Mouse (Mus musculus): Measurements from ENCODE around the gene Ece1. TPM values are rescaled to one million over a fixed set of nuclear protein-coding genes. Genes with fewer than 3 reads are reported as not detected.

The Ece1 gene
- total RNA-seq, 2 experiments from 2014 or later, result 70.5 to 72.2 TPM

DNA sequence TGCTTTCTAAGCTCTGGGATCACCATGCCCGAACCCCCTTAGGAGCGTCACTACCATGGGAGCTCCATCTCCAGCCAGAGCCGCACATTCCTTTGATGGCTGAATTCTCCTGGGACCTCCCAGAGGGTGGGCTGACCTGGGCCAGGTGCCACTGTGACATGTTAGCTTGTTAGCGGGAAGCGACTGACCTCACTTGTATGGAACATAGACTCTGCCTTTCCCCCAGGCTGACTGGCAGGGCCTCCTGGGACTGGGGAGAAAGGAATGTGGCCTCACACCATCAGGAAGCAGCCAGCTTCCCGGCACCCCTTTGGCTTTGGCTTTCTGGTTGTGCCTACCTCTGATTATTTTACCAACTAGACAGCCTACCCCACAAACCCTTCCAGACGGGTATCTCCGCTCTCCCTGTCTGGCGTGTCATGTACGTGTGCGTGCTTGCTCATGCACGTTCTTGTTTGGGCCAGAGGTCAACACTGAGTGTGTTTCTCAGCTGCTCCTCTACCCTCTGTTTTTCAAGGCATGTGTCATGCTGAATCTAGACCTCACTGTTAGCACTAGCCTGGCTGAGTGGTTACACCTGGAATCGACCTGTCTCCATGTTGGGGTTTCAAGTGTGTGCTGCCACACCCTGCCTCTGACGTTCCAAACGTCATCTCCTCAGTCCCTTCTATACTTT lies 67.4 kb downstream of the Ece1 start:
- no peak for DNase-seq (ENCODE audit: low spot score in 2 of 2)
- intact Hi-C loops (cut with DNase I), result no loop called here

DNA sequence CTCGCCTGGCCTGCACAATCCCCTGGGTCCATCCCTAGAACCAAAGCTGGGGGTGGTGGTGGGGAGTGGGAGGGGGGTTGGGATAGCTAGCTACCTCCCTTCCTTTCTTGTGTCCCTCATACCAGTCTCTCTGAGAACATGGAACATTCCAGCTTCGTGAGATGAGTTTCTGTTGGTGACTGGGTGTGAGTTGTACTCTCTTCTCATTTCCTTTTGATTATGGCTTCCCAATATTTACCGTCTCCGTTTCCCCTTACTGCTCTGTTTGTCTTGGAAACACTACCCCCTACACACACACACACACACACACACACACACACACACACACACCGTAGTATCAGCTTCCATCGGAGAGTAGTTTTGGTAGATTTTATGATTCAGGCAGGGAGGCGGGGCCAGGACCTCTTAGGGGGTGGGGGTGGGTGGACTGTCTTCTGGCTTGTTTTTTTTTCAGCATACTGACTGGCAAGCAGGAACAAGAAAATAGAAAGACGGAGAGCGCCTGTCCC lies 68.5 kb downstream of the Ece1 start:
- intact Hi-C loops (cut with DNase I), result no loop called here
- DNase-seq (ENCODE audit: low spot score in 2 of 2), result no peak

DNA sequence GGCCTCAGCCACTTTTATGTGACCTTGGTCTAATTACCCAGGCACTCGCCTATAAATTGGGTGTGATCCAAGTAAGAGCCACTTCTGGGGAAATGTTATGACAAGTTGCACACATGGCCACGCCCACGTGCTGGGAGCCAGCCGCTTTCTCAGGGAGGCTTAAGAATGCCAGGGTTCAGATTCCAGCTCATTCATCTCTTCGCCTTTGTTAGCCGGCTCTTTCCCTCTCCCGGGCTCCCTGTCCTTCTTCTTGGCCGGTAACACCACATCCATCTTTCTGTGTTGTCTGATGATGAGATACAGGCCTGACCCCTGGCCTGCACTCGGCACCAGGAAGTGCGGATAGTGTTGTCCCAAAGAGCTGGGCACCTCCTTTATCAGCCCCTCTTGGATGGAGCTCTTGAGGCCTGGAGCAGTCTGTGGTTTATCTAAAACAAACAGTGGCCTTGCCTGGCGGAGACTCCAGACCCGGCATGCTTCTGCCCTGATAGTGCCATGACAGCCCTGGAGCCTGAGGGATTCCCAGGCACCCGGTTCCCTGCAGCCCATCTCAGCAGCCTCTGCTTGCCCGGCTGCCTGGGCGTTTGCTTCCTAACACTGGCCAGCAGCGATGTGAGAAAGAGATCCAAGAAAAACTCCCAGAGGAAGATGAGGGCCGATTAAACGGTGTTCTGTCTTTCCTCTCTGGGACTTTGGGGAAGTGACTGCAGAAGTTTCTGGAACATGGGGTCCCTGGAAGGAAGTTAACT lies 69.1 kb downstream of the Ece1 start:
- intact Hi-C loops (cut with DNase I), result no loop called here
- DNase-seq (ENCODE audit: low spot score in 2 of 2), result peak; percentile 37 to 49

DNA sequence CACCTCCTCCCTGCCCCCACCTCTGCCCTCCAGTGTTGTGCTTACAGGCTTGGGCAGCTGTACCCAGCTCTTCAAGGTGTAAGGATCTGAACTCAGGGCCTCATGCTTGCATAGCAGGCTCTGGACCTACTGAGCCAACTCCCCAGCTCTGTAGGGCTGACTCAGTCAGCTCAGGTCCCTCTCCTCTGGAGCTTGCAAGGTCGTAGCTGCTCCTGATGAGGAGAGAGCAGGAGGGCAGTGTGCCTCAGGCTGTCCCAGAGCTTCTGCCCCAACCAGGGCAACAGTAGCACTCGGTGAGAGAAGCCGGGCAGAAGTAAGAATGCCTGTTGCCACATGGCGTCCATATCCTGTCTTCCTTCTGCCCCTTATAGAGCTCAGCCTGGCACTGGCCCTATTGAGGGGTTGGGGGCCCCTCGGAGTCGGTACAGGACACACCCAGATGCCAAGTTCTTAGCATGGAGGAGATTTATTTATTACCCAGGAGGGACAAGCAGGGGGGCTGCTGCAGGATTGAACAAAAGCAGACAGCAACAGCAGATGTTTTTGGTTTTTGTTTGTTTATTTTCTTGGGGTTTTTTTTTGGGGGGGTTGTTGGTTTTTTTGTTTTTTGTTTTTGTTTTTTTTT lies 70.6 kb downstream of the Ece1 start:
- DNase-seq (ENCODE audit: low spot score in 2 of 2), result no peak
- intact Hi-C loops (cut with DNase I), result no loop called here

DNA sequence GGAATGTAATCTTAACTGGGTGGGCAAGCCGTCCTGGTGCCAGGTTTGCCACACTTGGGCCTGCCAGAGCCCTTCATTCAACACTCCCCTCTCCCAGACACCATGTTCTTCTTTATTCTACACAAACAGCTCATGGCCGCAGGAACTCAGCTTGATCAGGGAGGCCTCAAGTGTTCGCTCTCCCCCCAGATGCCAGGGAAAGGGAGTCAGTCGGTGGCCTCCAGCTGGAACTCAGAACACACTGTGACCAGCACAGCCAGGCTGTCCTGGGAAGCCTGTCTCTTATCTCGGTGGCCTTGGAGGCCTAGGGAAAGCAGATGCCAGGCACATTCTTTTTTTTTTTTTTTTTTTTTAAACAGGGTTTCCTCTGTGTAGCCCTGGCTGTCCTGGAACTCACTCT lies 71.3 kb downstream of the Ece1 start:
- DNase-seq (ENCODE audit: low spot score in 2 of 2), result no peak
- intact Hi-C loops (cut with DNase I), result no loop called here

DNA sequence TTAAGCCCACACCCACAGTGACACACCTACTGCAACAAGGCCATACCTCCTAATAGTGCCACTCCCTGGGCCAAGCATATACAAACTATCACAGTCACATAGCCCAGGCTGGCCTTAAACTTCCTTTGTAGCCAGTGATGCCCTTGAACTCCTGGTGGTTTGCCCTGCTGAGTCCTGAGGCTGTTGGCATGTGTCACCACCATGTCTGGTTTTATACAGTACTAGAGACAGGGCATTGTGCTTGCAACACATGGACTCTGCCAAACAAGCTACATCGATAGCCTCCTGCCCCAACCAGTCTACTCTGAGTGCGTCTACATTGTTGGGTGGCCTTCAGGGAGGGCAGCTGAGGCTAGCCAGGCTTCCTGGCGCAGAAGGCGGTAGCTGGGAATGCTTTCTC lies 74.1 kb downstream of the Ece1 start:
- no peak for DNase-seq (ENCODE audit: low spot score in 2 of 2)
- intact Hi-C loops (cut with DNase I), result no loop called here

DNA sequence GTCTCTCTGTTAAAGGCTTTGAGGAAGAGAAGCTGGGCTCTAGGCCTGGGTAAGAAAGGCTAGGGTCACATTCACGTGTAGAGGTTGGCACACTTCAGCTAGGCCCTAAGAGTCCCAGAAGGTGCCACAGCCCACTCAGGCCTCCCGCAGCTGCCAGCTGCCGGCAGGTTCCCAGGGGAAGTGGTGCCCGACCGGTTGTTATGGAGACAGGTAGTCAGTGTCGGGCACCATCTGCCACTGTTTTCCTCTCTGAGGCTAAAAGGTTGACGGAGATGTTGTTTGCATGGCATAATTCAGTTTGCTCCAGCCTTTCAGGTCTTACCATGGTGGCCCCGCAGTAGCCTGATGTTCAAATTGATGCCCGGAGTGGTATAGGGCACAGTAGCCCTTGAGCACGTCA lies 78.0 kb downstream of the Ece1 start:
- intact Hi-C loops (cut with DNase I), result loop anchor here (5.0 kb wide), 1 partner anchor 208 kb away; no protein-coding TSS in a partner anchor
- DNase-seq (ENCODE audit: low spot score in 2 of 2), result peak in 1 of 2 experiments; percentile 32

DNA sequence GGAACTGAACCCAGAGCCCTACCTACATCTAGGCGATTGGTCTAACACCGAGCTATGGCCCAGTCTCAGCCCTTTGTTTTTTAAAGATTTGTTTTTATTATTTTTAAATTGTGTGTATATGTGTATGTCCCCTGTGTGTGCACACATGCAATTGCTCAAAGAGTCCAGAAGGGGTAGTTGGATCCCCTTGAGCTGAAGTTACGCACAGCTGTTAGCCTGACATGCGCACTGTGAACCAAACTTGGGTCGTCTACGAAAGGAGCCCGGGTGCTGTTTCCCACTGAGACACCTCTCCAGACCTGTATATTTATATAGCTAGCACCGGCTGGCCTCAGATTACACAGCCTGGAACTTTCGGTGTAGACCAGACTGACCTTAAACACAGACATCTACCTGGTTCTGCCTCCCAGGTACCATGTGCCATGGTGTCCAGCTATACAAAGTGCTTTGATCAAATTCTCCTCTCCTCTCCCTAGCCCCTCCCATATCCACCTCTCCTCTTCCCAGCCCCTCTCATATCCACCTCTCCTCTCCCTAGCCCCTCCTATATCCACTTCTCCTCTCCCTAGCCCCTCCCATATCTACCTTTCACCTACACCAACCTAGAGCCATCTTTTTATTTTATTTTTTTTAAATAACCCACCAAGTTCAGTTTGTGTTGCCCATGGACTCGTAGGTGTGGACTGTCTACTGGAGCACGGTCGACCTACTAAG lies 79.3 kb downstream of the Ece1 start:
- intact Hi-C loops (cut with DNase I), result loop anchor here (5.0 kb wide), 1 partner anchor 209 kb away; no protein-coding TSS in a partner anchor
- no peak for DNase-seq (ENCODE audit: low spot score in 2 of 2)

DNA sequence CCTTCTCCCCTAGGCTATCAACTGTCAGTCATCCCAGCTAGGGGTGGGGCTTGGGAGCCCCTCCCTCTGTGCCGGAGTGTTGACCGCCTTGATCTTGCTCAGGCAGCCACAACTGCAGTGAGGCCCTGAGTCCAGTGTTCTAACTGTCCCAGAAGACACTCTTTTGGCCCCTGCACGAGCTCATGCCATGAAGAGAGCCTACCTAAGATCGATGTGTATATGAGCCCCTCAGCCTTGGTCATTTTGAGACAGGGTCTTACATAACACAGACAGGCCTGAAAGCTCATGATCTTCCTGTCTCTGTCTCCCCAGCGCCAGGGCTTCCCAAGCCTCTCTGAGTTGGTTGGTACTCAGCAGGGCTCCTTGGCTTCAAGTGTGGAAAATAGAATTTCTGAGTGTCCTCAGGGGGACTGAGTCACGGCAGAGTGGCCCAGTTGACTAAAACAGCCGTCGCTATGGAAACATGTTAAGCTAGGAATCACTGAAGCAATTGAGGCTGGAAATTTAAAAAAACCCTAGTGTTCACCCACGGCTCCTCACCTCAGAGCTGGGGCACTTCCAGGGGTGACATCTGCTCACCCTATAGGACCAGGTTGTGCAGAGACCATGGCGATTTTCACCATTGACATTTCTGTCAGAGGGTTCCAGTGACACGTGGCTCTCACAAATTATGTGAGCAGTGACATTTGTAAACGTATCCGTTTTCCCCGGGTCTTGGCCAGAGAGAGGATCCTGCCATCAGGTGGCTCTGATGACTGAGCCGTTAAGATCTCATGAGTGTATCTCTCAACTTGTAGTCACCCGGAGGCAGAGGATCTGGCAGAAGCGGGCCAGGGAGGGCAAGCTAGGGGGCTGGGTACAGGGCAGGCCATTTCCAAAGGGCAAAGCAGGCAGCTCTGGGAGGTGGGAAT lies 80.1 kb downstream of the Ece1 start:
- intact Hi-C loops (cut with DNase I), result loop anchor here (1.0 to 5.0 kb wide), 2 partner anchors 77 to 210 kb away; no protein-coding TSS in a partner anchor
- DNase-seq (ENCODE audit: low spot score in 2 of 2), result peak; percentile 53 to 89

DNA sequence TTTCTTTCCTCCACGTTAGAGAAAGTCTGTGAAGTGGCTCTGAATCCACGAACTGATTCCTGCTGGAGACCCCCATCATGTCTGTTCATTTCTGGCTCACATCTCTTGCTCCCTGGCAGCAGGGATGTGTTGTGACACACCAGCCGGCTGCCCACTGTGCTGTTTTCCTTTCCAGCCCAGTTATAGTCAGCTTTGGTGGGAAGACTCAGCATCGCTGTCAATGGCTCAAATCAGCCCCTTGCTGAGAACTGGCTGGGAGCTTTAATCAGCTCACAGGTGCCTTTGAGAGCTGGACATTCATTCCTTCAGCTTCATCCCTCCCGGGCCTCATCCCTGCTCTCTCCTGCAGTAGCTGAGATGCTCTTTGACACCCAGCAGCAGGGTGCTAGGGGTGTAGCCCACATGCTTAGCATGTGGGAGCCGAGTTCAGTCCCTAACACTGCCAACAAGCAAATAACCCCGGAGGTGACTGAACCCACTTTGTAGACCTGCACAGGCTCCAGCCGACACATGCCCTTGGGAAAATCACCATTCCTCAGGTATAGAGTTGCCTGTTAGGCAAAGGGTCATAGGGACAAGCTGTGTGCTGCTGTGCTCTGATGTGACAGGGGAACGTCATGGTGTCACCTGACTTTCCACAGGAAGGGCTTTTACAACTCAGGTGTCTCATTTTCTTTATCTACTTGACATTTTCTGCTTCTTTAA lies 80.9 kb downstream of the Ece1 start:
- peak in 1 of 2 experiments; percentile 74 for DNase-seq (ENCODE audit: low spot score in 2 of 2)
- intact Hi-C loops (cut with DNase I), result loop anchor here (1.0 to 5.0 kb wide), 2 partner anchors 78 to 211 kb away; no protein-coding TSS in a partner anchor

DNA sequence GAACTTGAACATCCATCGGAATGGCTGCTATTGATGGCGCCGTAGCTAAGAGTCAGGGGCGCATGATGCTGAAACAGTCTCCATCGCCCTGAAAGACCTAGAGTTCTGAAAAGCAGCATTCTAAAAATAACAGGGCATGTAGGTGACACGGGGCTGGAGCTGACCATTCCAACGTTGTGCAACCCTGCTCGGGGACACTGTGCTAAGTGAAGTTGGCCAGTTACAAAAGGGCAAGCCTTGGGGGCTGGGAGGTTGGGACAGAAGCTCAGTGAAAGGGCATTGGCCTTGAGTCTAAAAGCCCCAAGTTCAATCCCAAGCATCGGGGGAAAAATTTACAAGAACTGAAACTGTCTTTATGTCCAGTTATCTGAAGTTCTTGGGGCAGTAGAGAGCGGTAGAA lies 81.5 kb downstream of the Ece1 start:
- no peak for DNase-seq (ENCODE audit: low spot score in 2 of 2)
- intact Hi-C loops (cut with DNase I), result loop anchor here (5.0 kb wide), 1 partner anchor 211 kb away; no protein-coding TSS in a partner anchor

DNA sequence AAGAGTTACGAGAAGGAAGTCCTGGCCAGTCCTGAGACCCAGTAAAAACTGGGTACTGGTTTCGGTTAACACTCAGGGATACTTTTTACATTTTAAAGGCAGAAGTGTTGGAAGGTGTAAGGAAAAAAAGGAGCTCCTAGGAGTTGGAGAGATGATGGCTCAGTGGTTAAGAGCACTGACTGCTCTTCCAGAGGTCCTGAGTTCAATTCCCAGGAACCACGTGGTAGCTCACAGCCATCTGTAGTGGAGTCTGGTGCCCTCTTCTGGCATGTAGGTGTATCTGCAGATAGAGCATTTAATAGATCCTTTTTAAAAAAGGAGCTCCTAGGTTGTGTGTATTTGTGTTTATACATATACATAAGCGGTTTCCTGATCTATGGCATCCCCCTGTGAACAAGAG lies 83.3 kb downstream of the Ece1 start:
- DNase-seq (ENCODE audit: low spot score in 2 of 2), result no peak
- intact Hi-C loops (cut with DNase I), result no loop called here

DNA sequence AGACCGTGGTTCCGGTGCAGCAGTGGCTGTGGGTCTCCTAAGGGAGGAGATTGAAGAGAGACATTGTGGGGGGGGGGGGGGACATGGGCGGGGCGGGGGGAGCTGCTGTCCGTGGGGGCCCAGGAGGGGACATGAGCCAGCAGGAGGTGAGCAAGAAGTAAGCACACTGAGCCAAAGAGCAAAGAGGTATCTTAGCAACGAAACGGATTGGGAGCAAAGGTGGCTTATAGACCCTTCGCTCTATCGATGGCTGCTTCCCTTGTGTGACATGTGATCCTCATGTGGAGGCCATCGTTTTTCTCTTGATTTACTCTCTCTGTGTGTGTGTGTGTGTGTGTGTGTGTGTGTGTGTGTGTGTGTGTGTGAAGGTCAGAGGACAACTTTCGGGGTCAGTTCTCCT lies 84.4 kb downstream of the Ece1 start:
- intact Hi-C loops (cut with DNase I), result no loop called here

DNA sequence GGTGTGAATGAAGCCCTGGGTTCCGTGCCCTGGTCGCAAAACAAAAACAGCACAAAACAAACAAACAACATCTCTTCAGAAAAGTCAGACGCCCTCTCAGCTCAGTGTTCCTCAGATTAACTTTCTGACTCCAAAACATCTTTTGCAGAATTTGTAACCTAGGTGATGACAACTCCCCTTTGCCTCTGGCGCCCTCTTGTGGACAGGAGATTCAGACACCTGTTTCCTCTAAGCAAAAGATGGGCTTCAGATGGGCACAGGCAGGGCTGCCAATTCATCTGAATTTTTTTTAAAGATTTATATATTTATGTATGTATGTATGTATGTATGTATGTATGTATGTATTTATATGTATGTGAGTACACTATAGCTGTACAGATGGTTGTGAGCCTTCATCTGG lies 90.8 kb downstream of the Ece1 start:
- peak; percentile 68 to 81 for DNase-seq (ENCODE audit: low spot score in 2 of 2)
- intact Hi-C loops (cut with DNase I), result loop anchor here (10.0 kb wide), 1 partner anchor 278 kb away; no protein-coding TSS in a partner anchor

More for the DNA sequence above, 84.4 kb downstream of the Ece1 start:
- DNase-seq (ENCODE audit: low spot score in 2 of 2), result no peak

DNA sequence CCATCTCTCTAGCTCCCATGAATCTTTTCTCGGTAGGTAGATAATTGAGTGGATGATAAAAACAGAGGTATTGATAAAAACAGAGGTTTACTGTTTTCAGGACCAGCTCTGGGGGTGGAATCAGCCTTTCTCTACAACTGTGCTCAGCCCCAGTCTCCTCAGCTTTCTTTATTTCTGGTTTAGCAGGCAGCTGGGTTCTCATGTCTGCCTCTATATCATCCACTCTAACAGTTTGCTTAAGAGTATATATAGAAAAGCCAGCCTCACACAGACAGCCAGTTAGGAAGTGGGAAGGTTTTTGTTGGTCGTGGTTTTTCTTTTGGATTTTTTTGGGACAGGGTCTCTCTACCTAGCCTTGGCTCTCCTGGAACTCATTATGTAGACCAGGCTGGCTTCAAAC lies 92.1 kb downstream of the Ece1 start:
- DNase-seq (ENCODE audit: low spot score in 2 of 2), result peak in 1 of 2 experiments; percentile 57
- intact Hi-C loops (cut with DNase I), result loop anchor here (10.0 kb wide), 1 partner anchor 279 kb away; no protein-coding TSS in a partner anchor

DNA sequence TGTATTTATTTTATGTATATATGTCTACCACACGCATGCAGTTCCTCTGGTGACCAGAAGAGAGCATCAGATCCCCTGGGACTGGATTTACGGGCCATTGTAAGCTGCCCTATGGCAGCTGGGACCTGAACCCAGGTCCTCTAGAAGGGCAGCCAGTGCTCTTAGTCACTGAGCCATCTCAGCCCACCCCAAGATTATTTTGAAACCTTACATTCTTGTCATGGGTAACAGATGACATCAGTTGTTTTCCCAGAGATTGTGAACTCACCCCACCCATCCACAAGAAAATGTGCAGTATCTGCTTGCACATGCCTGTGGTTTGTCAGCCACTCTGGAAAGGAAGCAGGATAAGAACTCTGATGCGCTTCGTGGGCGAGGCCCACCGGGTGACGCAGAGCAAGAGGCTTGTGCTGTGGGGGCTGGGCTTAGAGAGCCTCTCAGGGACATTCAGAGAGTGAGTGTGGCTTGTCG lies 92.9 kb downstream of the Ece1 start:
- DNase-seq (ENCODE audit: low spot score in 2 of 2), result peak in 1 of 2 experiments; percentile 80
- intact Hi-C loops (cut with DNase I), result loop anchor here (10.0 kb wide), 1 partner anchor 280 kb away; no protein-coding TSS in a partner anchor

DNA sequence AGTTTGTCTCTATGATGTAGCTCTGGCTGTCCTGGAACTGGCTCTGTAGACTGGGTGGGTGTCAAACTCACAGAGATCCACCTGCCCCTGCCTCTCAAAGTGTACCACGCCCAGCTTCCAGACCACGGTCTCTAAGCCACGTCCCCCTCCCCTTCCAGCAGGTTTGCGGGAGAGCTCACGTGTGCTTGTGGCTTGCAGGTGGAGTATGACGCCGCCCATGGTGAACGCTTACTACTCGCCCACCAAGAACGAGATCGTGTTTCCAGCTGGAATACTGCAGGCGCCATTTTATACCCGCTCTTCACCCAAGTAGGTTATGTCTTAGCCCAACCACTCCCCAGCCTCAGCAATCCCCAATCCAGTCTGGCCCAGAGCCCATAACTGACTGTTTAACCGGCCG lies 94.2 kb downstream of the Ece1 start:
- intact Hi-C loops (cut with DNase I), result loop anchor here (10.0 kb wide), 1 partner anchor 281 kb away; no protein-coding TSS in a partner anchor
- DNase-seq (ENCODE audit: low spot score in 2 of 2), result no peak
